Mouse (Mus musculus): ENCODE data around the gene Gm28870. TPM values are rescaled to one million over a fixed set of nuclear protein-coding genes. Genes with fewer than 3 reads are reported as not detected.
"Not testable (repeated sequence)": the region's sequence is repeated elsewhere in the genome, so short reads cannot be mapped to it uniquely, and the experiment has no call there.

The Gm28870 gene
- not detected in 2 replicates for polyA plus RNA-seq (2014; fragmentation: Nextera tagmentation; extraction: Ambion mirVana)

- not testable (repeated sequence) for H3K9me3 ChIP-seq (ENCODE audit: low read depth, low read length); ATAC-seq (ENCODE audit: insufficient read depth); DNase-seq; H3K27ac ChIP-seq (ENCODE audit: low read depth); H3K36me3 ChIP-seq (ENCODE audit: insufficient read depth); H3K27me3 ChIP-seq (ENCODE audit: insufficient read depth, low read length); H3K9ac ChIP-seq; H3K4me1 ChIP-seq (ENCODE audit: insufficient read depth); H3K4me3 ChIP-seq (ENCODE audit: low read depth, low read length); H3K4me2 ChIP-seq
- no CpG with 5 or more reads among the region's 2 CpGs for WGBS
Observed at GRCm38 (mm10) chrY:50096976-50097375, at the start of gene Gm28870. Gene Gm28870, plus strand, starts transcription at chrY:50097276.
